Mouse (Mus musculus) thymus, adult 2 months (tissue): Measurements from ENCODE around the gene Trim33. TPM values are rescaled to one million over a fixed set of nuclear protein-coding genes. Genes with fewer than 3 reads are reported as not detected.
A peak's percentile ranks its signal among the peaks of the same experiment; 100 is the strongest.

ENCODE experiments used
- DNase-seq: peaks from one replicate; pipeline ENCODE4 v3.0.0; 2021
- H3K27ac ChIP-seq: fragments of 200-500 bp; 2 replicates; pipeline ENCODE4 v1.5.1; 2012; ENCODE audit warnings: low read length, control low read depth; ENCODE audit not compliant: control insufficient read depth, insufficient read depth
- H3K27me3 ChIP-seq: fragments of 200-500 bp; 2 replicates; pipeline ENCODE4 v1.6.1; 2012; ENCODE audit warnings: mild to moderate bottlenecking, low read length, moderate library complexity, mixed read lengths; ENCODE audit not compliant: control insufficient read depth, insufficient read depth
- H3K36me3 ChIP-seq: fragments of 200-500 bp; 2 replicates; pipeline ENCODE4 v1.6.1; 2012; ENCODE audit warnings: mild to moderate bottlenecking, low read length, moderate library complexity; ENCODE audit not compliant: control insufficient read depth, insufficient read depth
- H3K4me1 ChIP-seq: fragments of 200-500 bp; replicated peaks from 2 replicates; pipeline ENCODE4 v1.6.1; 2012; ENCODE audit warnings: low read length; ENCODE audit not compliant: control insufficient read depth, insufficient read depth
- H3K4me3 ChIP-seq: fragments of 200-500 bp; 2 replicates; pipeline ENCODE4 v1.5.1; 2012; ENCODE audit warnings: mild to moderate bottlenecking, low read length, control low read depth, moderate library complexity; ENCODE audit not compliant: control insufficient read depth, insufficient read depth
- CTCF ChIP-seq: fragments of 200-500 bp; IDR thresholded peaks from 2 replicates; pipeline ENCODE4 v1.5.1; 2012; ENCODE audit warnings: mild to moderate bottlenecking, control low read depth, low read length, moderate library complexity, borderline replicate concordance; ENCODE audit not compliant: control insufficient read depth, poor library complexity, insufficient read depth; ENCODE audit errors: extremely low read depth
- POLR2A ChIP-seq: fragments of 200-500 bp; IDR thresholded peaks from 2 replicates; pipeline ENCODE4 v1.6.1; 2012; ENCODE audit warnings: mild to moderate bottlenecking, low read length, control low read depth, moderate library complexity; ENCODE audit not compliant: control insufficient read depth, poor library complexity, insufficient read depth; ENCODE audit errors: extremely low read depth
- WGBS: fragments of 180-500 bp; shearing (Covaris S2); methylation state at CpG from one replicate; pipeline ENCODE4 v1.1.7; 2018; 5-methylcytosine and 5-hydroxymethylcytosine counted together
- polyA plus RNA-seq: library from polyadenylated mRNA; depleted of rRNA; stranded (reverse); fragments of >200 nt; gene quantifications from 2 replicates; pipeline ENCODE4 v1.2.3, GENCODE M21; 2012

Trim33 gene
- polyA plus RNA-seq, 1 experiment: 30.1 TPM

DNA sequence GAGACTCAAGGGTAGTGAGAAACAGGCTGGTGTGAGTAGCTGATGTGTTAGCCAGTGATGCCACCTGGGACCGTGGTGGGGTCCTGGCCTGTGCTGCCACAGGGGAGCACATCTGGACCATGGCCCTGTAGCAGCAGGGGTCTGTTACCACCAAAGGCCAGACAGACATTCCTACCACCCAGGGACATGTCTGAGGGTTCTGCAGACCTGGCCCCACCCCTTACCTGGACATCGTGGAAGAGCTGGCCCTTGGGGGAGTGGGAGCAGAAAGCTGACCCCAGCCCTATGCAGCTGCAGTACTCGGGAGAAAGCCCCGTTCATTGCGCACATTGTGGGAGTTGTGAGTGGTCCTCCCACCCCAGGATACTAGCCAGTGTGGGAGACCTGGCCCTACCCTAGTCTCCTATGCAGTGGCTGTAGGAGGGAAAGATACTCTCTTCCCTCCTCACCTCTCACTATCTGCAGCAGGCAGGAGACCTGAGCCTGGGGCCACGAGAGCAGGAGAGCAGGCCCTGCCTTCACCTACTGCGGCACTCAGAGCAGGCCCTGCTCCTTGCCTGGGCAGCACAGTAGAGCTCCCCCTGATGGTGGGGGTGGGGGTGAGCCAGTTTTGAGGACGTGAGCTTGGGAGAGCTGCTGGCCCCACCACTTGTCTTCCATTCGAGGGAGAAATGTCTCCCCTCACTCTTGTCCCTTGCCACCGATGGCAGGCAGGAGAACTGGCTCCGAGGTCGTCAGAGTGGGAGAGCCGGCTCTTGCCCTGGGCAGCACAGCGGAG is 114.4 kb downstream of the Trim33 start:
- WGBS: 91% methylated on average over 14 of the region's 14 CpGs
- Histone ChIP-seq H3K4me3 (no peak overlapping the region), H3K36me3 (no peaks in the 10 kb centered on the region), H3K27ac (no peak overlapping the region), H3K4me1 (peaks cover 32% of the 10 kb centered on the region), H3K27me3 (no peaks in the 10 kb centered on the region)
- TF ChIP-seq CTCF (peak; percentile 61; the same call in 1 of the 2 replicates), POLR2A (no peak)
- peak; percentile 36 for DNase-seq

DNA sequence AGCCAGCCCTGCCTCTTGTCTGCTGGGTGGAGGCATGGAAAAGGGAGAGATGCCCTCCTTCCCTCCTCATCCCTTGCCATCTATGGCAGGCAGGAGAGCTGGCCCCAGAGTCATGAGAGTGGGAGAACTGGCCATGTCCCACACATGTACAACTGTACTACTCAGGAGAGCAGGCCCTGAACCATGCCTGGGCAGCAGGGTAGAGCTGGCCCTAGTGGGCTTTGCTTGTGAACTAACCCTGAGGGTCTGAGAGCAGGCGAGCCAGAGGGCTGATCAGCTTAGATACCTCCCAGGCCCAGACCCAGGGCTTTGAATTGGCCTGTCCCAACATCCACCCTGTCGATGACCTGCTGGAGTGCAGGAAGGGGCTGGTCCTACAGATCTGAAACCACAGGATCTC is 115.0 kb downstream of the Trim33 start:
- WGBS: 75% methylated on average over 2 of the region's 2 CpGs
- no peaks in the 10 kb centered on the region for H3K27me3 ChIP-seq
- H3K36me3 ChIP-seq: no peaks in the 10 kb centered on the region
- no peak overlapping the region for H3K4me3 ChIP-seq
- no peak for DNase-seq
- no peak overlapping the region for H3K27ac ChIP-seq
- H3K4me1 ChIP-seq: peaks cover 30% of the 10 kb centered on the region
- TF ChIP-seq CTCF: no peak
- TF ChIP-seq POLR2A: no peak

DNA sequence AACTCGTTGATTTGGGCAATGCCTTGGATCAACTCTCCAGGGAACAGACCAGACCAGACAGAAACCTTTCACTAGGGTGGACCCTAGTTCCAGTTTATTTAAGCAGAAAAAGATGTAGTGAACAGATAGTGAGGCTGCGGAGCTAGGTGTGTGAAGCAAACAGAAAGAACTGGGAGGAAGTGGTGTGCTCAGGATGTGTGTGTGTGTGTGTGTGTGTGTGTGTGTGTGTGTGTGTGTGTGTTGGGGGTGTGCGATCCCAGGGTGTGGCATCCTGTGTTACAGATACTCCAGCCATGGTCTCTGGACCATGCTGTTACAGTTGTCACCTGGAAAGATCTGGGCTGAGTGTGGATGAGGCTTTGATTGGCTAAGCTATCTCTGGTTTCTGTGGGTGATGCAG is 118.4 kb downstream of the Trim33 start:
- Histone ChIP-seq H3K27ac (peak overlapping the region; percentile 87), H3K27me3 (no peaks in the 10 kb centered on the region), H3K4me3 (no peak overlapping the region), H3K36me3 (no peaks in the 10 kb centered on the region), H3K4me1 (peaks cover 35% of the 10 kb centered on the region)
- no peak for TF ChIP-seq CTCF
- no peak for TF ChIP-seq POLR2A
- WGBS: 8% methylated on average over 3 of the region's 3 CpGs
- peak; percentile 59 for DNase-seq

DNA sequence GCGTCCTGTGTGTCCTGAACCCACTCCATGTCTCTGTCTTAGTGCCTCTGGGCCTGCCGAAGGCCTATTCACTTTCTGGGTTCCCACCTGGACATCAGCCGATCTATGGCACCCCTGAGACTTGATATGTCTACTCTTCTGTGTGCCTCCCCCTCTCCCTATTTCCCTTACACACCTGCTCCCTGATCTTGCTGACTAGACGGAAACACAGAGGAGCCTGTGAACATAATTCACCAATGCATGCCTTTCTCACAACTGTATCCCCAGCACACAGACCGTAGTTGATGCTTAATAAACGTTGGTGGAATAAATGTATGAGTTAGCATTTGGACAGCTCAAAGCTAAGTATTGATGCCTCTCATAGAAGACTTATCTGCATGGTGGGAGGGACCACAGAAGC is 121.7 kb downstream of the Trim33 start:
- Histone ChIP-seq H3K36me3 (no peaks in the 10 kb centered on the region), H3K4me1 (peaks cover 39% of the 10 kb centered on the region), H3K4me3 (no peak overlapping the region), H3K27ac (no peak overlapping the region), H3K27me3 (no peaks in the 10 kb centered on the region)
- TF ChIP-seq POLR2A (no peak), CTCF (no peak)
- no peak for DNase-seq
- 79% methylated on average over 6 of the region's 6 CpGs for WGBS

DNA sequence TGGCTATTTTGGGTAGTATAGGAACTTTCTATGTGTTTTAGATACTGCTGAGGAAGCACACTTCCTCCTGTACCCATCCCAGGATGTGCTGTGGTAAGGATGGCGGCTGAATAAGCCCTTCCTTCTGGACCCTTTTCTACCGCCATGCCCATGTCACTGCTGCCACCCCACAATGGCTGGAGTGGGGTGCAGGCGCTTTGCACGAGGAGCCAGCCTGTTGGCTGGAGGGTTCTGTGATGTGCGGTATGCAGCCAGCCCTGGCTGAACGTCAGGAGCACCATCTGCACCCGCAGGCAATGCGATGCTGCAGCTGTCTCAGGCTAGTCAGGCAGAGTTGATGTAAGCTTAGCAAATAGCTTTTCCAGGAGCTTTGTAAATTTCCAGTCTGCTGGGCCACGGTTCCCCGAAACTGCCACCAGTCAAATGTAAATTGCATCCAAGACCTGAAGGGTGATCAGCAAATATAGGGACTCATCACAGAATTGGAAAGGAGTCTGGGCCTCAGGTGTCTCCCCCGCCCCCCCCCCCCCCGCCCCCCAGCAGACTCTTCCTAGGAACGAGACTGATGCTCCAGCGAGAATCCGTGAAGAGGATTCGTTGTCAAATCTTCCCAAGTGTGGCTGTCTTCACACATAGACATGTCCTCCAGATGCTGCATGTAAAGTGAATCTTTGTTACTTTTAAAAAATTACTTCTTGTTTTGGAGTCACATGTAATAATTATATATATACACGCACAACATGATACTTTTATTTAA is 122.4 kb downstream of the Trim33 start:
- no peak overlapping the region for H3K4me3 ChIP-seq
- no peaks in the 10 kb centered on the region for H3K27me3 ChIP-seq
- H3K4me1 ChIP-seq: peaks cover 44% of the 10 kb centered on the region
- WGBS: 48% methylated on average over 17 of the region's 17 CpGs
- H3K27ac ChIP-seq: no peak overlapping the region
- peak; percentile 39 for DNase-seq
- H3K36me3 ChIP-seq: no peaks in the 10 kb centered on the region
- no peak for TF ChIP-seq CTCF
- no peak for TF ChIP-seq POLR2A

DNA sequence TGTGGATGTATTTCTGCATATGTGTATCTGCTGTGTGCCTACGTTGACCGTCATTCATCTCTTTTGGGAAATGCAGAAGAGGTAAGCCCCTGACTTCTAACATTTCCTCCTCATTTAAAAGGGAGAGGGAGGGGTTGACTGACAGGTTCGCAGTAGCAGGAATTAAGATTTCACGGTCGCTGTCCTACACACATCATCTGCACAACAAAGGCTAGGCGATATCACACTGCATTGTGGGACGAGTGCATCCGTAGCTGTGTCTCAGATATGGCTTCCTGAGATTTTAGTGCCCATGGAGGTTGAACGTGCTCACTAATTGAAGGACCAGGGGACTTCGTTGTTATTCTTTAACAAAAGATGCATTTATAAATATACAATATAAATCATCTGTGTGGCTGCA is 123.1 kb downstream of the Trim33 start:
- Histone ChIP-seq H3K27ac (no peak overlapping the region), H3K4me1 (peaks cover 39% of the 10 kb centered on the region), H3K27me3 (no peaks in the 10 kb centered on the region), H3K4me3 (no peak overlapping the region), H3K36me3 (no peaks in the 10 kb centered on the region)
- DNase-seq: no peak
- TF ChIP-seq POLR2A: no peak
- TF ChIP-seq CTCF: no peak
- WGBS: 93% methylated on average over 10 of the region's 10 CpGs

DNA sequence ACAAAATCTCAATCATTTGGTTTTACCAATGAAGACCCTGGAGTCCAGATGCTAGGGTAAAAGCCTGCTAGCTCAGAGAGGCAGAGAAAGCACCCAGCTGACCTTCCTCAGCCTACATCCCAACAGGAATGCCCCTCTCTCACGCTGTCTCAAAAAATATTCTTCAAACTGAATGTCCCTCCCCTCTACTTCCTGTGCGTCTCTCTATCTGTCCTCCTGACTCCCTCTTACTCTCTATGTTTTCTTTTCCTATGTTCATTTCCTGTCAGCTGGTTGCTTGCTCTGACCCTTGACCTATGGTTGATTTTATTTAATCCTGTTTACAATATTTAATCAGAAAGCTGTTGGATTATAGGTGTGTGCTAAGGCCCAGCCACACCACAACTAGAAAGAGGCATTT is 126.0 kb downstream of the Trim33 start:
- WGBS: 60% methylated on average over 2 of the region's 2 CpGs
- no peaks in the 10 kb centered on the region for H3K27me3 ChIP-seq
- H3K4me3 ChIP-seq: no peak overlapping the region
- no peaks in the 10 kb centered on the region for H3K36me3 ChIP-seq
- DNase-seq: no peak
- TF ChIP-seq POLR2A (no peak), CTCF (no peak)
- peaks cover 31% of the 10 kb centered on the region for H3K4me1 ChIP-seq
- peak overlapping the region; percentile 50; the same call in 1 of the 2 replicates for H3K27ac ChIP-seq
